Mouse (Mus musculus) embryo, embryonic 10 days (tissue): ENCODE results near the gene Hnrnph3.
A peak's percentile ranks its signal among the peaks of the same experiment; 100 is the strongest.

Experiments used
- DNase-seq: peaks from one replicate; pipeline ENCODE4 v3.0.0-alpha.2; 2015; ENCODE audit warnings: low spot score

Hnrnph3 gene

DNA sequence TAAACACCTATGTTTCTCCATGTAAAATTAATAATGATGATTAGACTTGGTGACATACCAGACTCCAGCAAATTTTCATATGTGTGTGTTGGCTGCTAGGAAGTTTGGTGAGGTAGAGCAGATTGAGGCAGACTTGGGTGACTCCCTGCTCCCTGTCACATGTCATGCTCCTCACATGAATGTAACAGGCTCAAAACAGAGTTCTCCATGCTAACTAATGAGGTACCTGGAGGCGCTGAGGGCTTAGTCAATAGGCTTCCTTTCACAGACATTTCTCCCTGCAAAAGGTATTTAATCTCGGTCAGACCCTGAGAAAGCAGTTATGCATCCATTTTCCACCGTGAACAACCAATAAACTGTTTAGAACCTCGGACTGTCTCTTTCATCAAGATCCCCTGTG lies 4.4 kb upstream of the Hnrnph3 start:
- no peak for DNase-seq

DNA sequence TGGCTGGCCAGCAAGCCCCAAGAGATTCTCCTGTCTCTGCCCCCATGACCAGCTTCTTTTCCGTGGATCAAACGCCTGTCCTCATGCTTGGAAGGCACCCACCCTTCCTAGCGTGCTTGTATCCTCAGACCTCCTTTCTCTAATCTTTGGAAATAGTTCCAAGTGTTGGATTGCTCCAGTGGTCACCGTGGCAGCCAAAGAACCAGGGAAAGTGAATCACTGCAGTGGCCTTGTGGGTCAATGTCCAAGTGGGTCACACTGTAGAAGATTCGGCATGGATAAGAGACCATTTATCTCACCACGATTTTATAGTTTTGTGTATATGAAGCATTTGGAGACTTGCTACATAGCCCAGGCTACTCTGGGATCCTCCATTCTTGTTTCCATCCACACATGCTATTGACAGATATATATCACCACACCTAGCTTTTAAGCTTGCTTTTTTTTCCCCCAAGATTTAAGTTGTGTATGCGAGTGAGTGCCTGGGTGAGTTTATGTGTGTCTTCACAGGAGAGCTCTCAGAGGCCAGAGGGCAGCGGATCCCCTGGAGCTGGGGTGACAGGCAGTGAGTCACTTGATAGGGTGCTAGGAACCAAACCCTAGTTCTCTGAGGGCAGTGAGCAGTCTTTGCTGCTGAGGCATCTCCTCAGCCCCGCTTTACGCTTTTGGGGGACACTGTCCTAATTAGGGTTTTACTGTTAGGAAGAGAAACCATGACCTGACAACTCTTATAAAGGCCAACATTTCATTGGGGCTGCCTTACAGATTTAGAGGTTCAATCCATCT lies 3.6 kb upstream of the Hnrnph3 start:
- no peak for DNase-seq

DNA sequence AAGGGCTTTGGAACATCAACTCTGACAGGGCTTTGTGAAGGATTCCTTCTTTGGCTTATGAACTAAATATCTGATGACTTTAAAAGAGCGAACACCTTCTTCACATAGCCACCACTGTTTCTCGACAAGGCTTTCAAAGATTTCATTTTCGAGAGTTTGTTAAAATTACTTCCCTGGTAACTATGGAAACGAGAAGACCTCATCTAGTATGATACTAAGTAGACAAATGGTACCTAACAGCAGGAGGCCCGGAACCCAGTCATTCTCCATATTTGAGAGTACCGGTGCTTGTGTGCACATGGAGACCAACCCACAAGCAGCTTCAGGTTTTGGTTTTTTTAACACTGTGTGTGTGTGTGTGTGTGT lies 2.8 kb upstream of the Hnrnph3 start:
- DNase-seq: no peak

DNA sequence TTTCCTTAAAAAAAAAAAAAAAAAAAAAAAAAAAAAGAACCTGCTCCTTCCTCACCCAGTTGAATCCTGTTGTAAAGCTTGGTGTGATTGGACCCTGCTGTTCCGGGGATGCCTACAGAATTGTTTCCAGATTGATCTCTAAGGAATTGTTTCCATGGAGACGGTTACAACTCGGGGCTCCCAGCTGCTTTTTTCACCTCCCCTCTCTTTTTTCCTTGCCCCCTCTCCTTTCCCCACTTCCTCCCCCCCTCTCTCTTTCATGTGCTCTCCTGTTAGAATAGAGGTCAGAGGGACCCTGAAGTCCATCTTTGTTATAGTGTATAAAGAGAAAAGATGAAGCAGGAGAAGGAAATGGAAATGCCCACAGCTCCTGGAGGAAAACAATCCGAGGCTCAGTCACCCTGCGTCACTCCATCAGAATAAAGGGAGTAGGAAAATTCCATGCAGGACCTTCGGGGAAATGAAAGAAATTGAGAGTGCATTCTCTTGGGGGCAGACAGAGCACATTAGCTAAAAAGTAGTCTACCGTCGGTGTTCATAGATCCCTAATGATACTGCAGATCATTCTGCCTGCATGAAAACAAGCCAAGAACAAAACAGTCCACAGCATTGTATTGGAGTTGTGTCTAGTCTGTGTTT lies 2.3 kb upstream of the Hnrnph3 start:
- DNase-seq: peak; percentile 78

DNA sequence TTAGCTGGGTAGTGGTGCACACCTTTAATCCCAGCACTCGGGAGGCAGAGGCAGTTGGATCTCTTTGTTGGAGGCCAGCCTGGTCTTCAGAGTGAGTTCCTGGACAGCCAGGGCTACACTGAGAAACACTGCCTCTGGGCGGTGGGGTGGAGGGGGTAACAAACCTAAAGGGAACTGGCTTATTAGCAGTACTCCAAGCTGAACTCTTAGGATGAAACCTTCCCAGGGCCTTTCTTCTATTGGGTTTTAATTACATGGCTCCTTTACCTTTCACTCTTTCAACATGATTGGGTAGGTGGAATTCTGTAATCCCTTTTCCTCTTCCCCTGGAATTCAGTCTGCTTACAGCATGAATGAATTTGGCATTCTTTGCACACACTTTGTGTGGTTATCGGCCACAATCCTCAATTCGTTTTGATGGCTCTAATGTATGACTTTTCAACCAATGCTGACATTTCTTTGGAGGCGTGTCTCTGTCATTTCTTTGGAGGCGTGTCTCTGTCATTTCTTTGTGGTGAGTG lies 1.5 kb upstream of the Hnrnph3 start:
- DNase-seq: peak; percentile 50

DNA sequence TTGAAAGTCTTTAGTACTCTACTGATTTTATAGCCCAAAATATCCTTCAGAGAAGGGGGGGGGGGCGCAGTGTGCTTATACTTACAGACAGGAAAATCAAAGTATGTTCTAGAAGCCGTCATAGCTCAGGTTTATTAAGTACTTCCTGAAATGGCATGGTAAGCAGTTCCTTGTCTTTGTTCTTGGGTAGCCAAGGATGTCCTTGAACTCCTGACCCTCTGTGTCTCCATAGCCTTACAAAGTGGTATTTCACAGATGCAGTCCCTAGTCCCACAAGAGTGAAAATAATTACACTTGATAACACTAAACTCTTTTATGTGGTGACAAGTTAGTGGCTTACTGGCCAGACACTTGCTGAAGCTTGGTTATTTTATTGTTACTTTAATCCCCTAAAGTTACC lies 999 bp upstream of the Hnrnph3 start:
- DNase-seq: peak; percentile 33

DNA sequence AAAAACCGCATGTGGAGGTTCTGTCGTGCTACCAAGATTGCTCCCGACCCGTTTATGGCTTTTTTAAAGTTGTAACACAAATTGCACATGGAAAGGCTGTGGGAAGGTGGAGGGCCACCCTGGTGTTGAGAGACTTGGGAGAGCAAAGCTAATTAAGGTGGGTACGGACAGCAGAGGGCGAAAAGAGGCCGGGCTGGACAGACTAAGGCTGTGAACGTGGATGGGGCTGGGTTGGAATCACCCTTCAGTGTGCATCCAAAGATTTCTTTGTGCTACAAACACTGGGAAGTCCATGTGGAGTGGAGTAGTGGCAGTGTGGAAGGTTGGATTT lies 528 bp upstream of the Hnrnph3 start:
- DNase-seq: peak; percentile 82

DNA sequence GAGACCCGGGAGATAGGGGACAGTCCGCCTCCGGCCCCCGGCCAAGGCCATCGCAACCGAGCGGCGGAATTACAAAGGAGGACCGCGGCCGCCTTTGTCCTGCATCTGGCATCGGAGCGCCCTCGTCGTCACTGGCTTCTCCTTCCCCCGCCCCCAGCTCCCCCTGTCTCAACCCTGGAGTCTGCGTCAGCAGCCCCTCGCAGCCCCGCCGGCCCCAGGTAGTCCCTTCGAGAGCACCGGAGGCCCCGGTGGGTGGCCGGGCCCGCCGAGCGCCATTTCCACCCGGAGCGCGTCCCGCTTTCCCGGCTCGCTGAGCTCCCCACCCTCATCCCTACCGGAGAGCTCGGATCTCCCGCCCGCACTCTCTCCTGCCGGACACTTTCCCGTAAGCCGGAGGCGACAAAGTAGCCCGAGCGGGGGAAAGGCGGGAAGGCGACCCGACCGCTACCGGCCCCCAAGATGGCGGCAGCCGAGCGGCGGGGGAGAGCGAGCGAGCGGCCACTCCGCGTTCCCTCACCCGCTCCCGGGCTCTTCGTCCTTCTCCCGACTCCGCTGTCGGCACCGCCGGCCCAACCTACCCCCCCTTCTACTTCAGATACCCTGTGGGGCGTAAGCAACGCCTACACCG lies 782 bp downstream of the Hnrnph3 start:
- peak; percentile 63 for DNase-seq

DNA sequence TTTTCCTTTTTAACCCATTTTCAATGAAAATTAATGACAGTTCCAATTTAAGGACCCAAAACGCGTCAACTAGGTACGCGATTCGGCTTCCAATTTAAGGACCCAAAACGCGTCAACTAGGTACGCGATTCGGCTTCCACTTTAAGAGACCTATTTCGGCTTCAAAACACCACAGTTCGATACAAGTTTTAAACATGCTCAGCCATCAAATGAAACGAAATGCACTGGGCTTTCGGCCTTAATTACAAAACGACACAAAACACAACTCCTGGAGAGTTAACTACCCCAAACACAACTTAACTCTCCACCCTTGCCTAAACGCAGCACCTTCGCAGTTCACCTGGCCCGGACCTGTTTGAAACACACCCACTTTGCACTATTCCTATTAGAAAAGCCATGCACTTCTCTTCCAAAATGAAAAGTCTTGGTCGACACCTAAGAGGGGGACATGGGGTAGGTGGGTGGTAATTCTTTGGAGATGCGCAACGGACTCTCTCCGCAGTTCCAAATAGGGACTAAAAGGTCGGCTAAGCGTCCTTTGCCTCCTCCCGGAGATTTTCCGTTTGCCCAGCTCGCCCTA lies 1.4 kb downstream of the Hnrnph3 start:
- DNase-seq: no peak

DNA sequence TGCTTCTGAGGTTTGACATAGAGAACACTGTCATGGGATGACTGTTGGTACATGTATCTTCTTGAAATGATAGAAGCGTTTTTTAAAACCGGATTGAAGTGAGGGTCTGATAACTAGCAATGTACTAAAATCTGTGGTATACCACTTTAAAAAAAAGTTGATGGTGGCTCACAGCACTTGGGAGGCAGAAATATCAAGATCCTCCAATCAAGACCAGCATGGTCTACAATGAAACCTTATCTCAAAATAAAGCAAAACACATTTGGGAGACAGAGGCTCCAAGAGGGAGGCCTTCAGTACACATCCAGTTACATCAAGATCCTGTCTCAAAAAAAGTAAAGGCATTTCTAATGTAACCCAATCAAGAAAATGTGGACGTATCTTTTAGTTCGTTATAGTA lies 2.3 kb downstream of the Hnrnph3 start:
- DNase-seq: no peak

DNA sequence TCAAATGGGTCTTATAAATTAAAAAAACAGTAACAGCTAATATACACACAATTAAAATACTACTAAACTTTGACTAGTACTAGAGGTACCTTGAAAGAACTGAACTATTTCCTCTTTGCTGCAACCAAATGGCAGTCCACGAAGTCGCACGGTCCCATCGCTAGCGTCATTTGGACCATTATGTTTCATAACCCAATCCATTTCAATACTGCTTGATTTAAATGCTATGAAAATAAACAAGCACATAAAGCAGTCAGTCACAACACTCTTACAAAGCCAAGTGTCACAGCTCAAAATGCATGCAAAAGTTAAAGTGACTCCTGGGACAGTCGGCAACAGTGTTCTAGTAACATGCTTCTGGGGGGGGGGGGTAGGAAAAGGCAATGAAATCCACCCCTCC lies 4.7 kb downstream of the Hnrnph3 start:
- no peak for DNase-seq

DNA sequence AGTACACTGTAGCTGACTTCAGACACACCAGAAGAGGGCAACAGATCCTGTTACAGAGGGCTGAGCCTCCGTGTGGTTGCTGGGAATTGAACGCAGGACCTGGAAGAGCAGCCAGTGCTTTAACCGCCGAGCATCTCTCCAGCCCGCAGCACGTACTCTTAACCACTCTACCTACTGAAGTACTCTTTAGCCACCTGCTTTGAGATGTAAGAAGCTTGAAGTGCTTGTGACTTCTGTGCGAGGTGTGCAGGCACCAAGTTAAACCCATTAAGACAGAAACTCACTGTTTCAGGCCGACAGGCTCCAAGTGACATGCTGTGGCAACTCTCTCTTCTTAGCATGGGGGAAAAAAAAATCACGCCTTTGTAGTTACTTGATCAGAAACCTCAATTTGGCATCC lies 9.8 kb downstream of the Hnrnph3 start:
- no peak for DNase-seq

DNA sequence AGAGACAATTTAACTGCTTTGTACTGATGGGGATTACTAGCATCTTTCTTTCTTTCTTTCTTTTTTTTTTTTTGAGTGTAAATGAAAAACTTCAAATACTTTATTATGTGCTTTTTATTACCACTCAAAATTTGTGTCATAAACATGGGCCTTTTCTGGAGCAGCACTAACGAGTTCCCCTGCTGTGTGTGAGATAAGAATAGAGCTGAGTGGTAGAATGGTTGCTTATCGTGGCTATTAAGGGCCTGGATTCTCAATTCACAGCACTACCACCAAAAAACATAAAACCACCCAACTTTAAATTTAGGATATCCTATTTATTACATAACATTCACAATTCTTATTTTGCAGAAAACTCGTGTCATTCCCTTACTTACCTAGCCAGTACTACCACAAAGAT lies 10.5 kb downstream of the Hnrnph3 start:
- no peak for DNase-seq

DNA sequence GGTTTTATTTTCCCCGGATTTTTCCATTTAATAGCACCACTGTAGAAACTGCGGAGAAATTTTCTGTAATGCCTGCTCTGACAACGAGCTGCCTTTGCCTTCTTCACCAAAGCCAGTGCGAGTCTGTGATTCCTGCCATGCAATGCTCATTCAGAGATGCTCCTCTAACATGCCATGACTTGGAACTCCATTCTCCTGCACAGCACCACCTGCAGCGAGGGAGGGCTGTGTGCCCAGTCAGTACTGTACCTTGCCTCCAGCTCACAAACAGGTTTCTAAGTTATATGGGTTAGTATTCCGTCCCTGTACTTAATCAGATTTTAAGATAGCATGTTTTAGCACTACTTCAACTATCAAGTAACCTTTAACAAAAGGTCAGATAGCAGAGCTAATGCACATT lies 12.5 kb downstream of the Hnrnph3 start:
- no peak for DNase-seq

DNA sequence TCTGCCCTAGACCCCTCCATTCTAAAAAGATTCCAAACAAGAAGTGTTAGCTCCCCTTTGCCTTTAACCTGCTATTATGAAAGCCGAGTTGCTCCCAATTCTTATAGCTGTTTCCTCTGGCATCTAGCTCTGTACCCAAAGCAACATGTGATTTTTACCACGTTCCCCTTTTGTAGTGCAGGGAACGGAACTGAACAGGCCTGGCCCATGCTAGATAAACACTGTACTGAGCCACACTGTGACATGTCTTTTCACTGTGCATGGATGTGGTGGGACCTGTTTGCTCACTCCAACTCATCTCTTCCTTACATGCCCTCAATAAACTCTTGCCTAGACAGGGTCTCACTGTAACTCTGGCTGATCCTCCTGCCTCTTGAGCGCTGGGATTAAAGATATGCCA lies 13.7 kb downstream of the Hnrnph3 start:
- DNase-seq: no peak

DNA sequence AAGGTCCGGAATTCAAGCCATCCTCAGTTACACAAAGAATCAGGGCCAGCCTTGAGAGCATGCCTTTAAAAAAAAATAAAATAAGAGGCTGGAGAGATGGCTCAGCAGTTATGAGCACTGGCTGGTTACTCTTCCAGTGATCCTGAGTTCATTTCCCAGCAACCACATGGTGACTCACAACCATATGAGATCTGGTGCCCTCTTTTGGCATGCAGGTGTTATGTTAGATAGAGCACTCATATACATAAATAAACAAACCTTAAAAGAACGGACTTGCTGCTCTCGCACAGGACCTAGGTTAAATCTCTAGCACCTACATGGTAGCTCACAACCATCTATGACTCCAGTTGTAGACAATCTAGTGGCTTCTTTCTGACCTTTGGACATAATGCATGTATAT lies 15.8 kb downstream of the Hnrnph3 start:
- no peak for DNase-seq

DNA sequence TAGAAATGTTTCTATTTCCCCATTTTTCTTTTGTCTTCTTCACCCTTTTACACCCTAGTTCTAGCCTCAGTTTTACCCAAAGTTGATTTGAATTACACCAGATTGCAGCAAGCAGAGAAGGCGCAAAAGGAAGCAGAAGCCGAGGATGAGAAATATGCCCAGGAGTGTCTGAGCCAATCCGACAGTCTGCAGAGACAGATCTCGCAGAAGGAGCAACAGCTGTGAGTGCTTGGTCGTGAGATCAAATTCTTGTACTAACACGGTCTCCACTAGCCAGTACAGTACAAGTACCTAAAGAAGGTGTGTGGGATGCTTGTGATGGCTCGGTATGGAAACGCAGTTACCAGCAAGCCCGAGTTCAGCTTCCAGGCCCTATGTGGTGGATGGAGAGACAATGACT lies 19.5 kb downstream of the Hnrnph3 start:
- DNase-seq: no peak

DNA sequence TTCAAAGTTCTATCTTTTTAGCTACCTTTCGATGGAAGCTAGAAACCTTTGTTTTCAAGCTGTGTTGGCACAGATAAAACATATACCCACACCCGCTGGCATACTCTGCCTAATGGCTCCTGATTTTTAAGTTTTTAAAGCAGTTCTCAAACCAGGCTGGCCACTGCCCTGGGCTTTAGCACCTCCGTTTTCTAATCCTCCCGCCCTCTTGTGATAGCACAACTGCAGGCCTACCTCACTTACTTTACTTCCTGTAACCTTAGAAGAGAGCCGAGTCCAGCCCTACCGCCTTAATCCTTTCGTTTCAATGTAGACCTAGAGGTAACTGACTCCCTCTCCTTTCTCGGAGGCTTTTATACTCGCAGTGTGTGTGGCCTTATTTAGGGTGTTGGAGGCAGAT lies 20.8 kb downstream of the Hnrnph3 start:
- DNase-seq: no peak

DNA sequence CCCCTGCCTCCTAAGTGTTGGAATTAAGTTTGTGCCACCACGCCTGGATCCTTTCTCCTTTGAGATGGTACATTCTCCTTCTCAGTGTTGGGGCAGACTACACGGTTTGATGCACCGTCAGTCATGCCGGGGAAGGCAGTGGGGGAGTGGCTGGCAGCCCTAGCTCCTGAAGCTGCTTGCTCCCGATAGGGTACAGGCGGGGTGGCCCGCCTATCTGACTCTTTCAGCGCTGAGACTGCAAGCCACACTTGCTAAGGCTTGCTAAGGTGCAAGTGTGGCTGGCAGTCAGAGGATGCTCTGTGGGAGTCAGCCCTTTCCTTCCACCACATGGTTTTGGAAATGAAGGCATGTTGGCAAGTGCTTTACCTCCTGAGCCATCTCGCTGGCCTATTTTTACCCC lies 23.4 kb downstream of the Hnrnph3 start:
- no peak for DNase-seq

DNA sequence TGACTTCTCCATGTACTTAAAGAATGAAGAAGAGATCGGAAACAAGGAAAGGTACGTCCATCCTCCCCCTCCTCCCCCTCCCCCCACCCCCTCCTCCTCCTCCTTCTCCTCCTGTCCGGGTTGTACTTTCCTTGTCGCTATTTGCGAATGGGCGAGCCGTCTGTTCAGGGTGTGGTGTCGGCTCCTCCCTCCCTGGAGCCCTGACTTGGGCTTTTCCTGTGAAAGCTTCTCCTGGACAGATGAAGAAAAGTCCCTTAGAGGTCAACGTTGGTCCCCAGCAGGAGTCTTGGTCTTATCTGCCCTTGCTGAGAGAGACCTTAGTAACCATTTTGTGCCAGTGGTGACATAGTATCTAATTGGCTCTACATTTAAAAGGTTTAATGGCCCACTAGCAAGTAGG lies 30.0 kb downstream of the Hnrnph3 start:
- DNase-seq: no peak

DNA sequence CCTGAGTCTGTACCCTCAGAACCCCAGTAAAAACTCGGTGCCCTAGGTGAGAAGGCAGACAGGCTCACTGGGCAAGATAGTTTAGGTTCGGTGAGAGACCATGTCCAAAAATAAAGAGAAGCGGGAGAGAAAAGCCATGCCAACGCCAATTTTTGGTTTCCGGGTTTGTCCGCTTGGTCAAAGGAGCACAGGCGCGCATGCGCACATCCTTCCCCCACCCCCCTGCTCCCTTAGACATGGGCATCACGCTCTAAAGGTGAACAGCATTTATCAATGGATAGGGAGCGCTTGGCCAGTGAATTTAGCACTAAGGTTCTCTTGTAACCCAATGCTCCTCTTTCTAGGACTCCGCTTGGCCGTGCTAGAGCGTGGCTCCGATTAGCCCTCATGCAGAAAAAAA lies 33.4 kb downstream of the Hnrnph3 start:
- no peak for DNase-seq

DNA sequence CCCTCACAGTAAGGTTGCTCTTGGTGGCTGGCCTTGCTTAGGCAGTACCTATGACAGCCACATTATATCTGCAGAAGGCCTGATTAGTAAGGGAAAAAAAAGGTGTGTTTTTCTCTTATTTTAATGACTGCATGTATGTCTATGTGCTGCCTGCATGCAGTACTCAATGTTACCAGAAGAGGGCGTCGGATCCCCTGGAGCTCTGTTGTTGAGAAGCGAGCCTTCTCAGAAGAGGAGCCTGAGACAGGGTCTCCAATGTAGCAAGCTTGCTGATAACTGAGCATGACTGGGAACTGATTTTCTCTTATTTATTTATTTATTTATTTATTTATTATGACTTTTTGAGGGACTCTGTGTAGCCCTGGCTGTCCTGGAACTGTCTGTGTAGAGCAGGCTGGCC lies 36.7 kb downstream of the Hnrnph3 start:
- DNase-seq: peak; percentile 63

DNA sequence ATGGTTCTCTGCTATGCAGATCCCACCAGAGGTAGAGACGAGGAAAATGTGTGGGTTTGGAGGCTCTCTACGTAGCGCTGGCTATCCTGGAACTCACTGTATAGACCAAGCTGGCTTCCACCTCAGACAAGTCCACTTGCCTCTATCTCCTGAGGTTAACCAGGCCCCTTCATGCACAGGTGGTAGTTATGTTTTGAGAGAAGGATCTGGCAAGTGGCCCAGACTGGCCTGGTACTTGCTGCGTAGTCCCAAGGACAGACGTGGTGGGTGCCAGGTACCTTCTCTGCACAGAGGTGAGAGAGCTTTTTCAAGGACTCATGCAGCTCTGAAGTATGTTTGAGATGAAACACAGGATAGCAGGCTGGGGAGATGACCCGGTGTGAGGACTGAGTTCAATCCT lies 39.5 kb downstream of the Hnrnph3 start:
- DNase-seq: no peak
